Mouse (Mus musculus) hindbrain, postnatal 0 days (tissue): Measurements from ENCODE around the gene Ubap2. TPM values are rescaled to one million over a fixed set of nuclear protein-coding genes. Genes with fewer than 3 reads are reported as not detected.

ENCODE experiments used
- ATAC-seq: fragments of 200-750 bp; cut with Nextera tagmentation; 2 replicates; pipeline ENCODE4 v1.8.0; 2017; ENCODE audit warnings: mild to moderate bottlenecking, moderate TSS enrichment, moderate library complexity
- DNase-seq: peaks from one replicate; pipeline ENCODE4 v3.0.0-alpha.2; 2015; ENCODE audit warnings: low spot score
- H3K27ac ChIP-seq: fragments of 300-500 bp; sonication (generic); 2 replicates; pipeline ENCODE4 v1.5.1; 2014; ENCODE audit warnings: mild to moderate bottlenecking
- H3K27me3 ChIP-seq: fragments of 300-500 bp; sonication (generic); 2 replicates; pipeline ENCODE4 v1.6.1; 2014; ENCODE audit warnings: low read length, mixed read lengths; ENCODE audit not compliant: insufficient read depth
- H3K36me3 ChIP-seq: fragments of 300-500 bp; sonication (generic); 2 replicates; pipeline ENCODE4 v1.6.1; 2014; ENCODE audit warnings: low read length, mixed read lengths; ENCODE audit not compliant: insufficient read depth
- H3K4me1 ChIP-seq: fragments of 300-500 bp; sonication (generic); 2 replicates; pipeline ENCODE4 v1.6.1; 2014; ENCODE audit warnings: antibody characterized with exemption, low read length, mixed read lengths; ENCODE audit not compliant: insufficient read depth
- H3K4me2 ChIP-seq: fragments of 300-500 bp; sonication (generic); 2 replicates; pipeline ENCODE4 v1.6.1; 2014; ENCODE audit warnings: low read depth, mild to moderate bottlenecking, low read length, moderate library complexity, mixed read lengths
- H3K4me3 ChIP-seq: fragments of 300-500 bp; sonication (generic); 2 replicates; pipeline ENCODE4 v1.5.1; 2014; ENCODE audit warnings: low read length
- H3K9ac ChIP-seq: fragments of 300-500 bp; sonication (generic); replicated peaks from 2 replicates; pipeline ENCODE4 v1.6.1; 2014; ENCODE audit warnings: mild to moderate bottlenecking, low read length, moderate library complexity, mixed read lengths
- H3K9me3 ChIP-seq: fragments of 300-500 bp; sonication (generic); 2 replicates; pipeline ENCODE4 v1.6.1; 2016; ENCODE audit warnings: low read length, mixed read lengths
- CTCF ChIP-seq: IDR thresholded peaks from 2 replicates; pipeline ENCODE4 v1.5.1; 2016; ENCODE audit warnings: antibody characterized with exemption, control low read depth, low read depth
- WGBS: fragments of 180-500 bp; shearing (Covaris S2); extraction: QIAGEN DNeasy Blood & Tissue Kit; methylation state at CpG from one replicate; pipeline ENCODE4 v1.1.7; 2014; 5-methylcytosine and 5-hydroxymethylcytosine counted together
- polyA plus RNA-seq: library from polyadenylated mRNA; unstranded; fragments of >200 nt; fragmentation: Nextera tagmentation; extraction: Ambion mirVana; gene quantifications from 2 replicates; pipeline ENCODE4 v1.2.1, GENCODE M21; 2015
- total RNA-seq: library from RNA; depleted of rRNA; stranded (reverse); fragments of >200 nt; gene quantifications from 2 replicates; pipeline ENCODE4 v1.2.3, GENCODE M21; 2014

Ubap2 gene
- total and polyA plus RNA-seq, 2 experiments from 2014 or later = 31.0 to 33.8 TPM

DNA sequence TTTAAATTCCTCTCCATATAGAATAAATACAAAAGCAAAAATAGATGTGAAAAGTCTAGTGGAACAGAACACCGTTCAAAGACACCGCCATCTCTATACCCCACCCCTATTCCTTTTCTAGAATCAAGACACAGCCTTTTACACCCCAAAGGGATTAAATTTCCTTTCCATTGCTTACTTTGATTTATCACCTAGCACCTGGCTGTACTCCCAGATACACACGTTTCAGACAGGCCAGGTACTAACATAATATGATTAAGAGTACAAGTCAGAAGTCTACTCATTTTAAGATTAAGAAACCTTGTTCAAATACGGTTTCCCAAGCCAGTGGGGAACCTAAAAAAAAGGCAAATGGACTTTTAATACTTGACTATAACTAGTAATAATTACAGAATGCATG, 8.6 kb downstream of the Ubap2 start:
- Histone ChIP-seq H3K27me3 (no peaks in the 10 kb centered on the region), H3K4me1 (no peaks in the 10 kb centered on the region), H3K9me3 (no peaks in the 10 kb centered on the region), H3K9ac (no peak overlapping the region), H3K27ac (no peak overlapping the region), H3K4me3 (no peak overlapping the region), H3K36me3 (0 out of 2 replicates have a peak, but pooled peaks cover 3% of the 10 kb centered on the region), H3K4me2 (no peak overlapping the region)
- ATAC-seq (no peak), DNase-seq (no peak)
- TF ChIP-seq CTCF = no peak
- WGBS = 84% methylated on average over 4 of the region's 4 CpGs

DNA sequence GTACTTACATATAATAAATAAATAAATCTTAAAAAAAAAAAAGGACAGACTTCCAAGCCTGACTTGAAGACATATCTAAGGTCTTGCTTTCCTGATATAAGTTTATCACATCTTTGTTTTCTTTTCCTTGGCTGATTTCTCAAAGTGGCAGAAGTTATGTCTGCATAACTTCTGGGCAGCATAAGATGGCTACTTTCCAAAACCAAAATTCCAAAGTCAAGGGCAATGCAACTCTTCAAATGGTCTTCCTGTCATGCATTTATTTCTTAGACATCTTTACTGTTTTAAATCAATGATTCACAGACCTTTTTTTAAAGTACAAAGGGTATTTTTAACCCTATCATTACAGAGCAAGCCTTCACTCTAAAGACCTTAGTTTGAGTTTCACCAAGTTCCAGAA, 14.3 kb downstream of the Ubap2 start:
- DNase-seq = no peak
- no peak overlapping the region for H3K27ac ChIP-seq
- no peaks in the 10 kb centered on the region for H3K4me1 ChIP-seq
- no peak for ATAC-seq
- no peaks in the 10 kb centered on the region for H3K9me3 ChIP-seq
- no peak for TF ChIP-seq CTCF
- no peaks in the 10 kb centered on the region for H3K27me3 ChIP-seq
- H3K4me2 ChIP-seq = no peak overlapping the region
- no peak overlapping the region for H3K4me3 ChIP-seq
- no peak overlapping the region for H3K9ac ChIP-seq
- H3K36me3 ChIP-seq = 0 out of 2 replicates have a peak, but pooled peaks cover 3% of the 10 kb centered on the region

DNA sequence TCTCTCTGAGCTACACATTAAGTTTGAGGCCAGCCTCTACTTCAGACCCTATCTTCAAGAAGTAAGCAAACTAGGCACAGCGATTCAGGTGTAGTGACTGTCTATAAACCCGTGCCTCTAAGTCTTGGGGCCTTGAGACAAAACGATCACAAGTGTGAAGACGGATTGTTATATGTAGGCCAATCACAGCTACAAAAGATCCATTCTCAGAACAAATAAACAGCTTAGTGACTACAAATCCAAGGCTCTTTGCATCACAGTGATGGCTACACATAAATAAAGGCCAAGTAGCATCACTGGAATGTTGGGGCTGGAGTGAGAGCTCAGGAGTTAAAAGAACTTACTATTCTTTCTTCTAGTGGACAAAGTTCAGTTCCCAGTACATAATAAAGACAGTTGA, 15.9 kb downstream of the Ubap2 start:
- TF ChIP-seq CTCF = no peak
- Histone ChIP-seq H3K9ac (no peak overlapping the region), H3K27me3 (no peaks in the 10 kb centered on the region), H3K4me3 (no peak overlapping the region), H3K4me1 (no peaks in the 10 kb centered on the region), H3K27ac (no peak overlapping the region), H3K4me2 (no peak overlapping the region), H3K9me3 (no peaks in the 10 kb centered on the region), H3K36me3 (0 out of 2 replicates have a peak, but pooled peaks cover 3% of the 10 kb centered on the region)
- DNase-seq (no peak), ATAC-seq (no peak)
- 89% methylated on average over 4 of the region's 4 CpGs for WGBS

GRCm38 (mm10) chr4:41257752-41258151, 17.2 kb downstream of the Ubap2 start:
- H3K36me3 ChIP-seq = 0 out of 2 replicates have a peak, but pooled peaks cover 2% of the 10 kb centered on the region
- 96% methylated on average over 1 of the region's 1 CpGs for WGBS
- DNase-seq (no peak), ATAC-seq (no peak)
- no peaks in the 10 kb centered on the region for H3K9me3 ChIP-seq
- no peaks in the 10 kb centered on the region for H3K27me3 ChIP-seq
- H3K4me3 ChIP-seq = no peak overlapping the region
- no peak overlapping the region for H3K4me2 ChIP-seq
- H3K9ac ChIP-seq = no peak overlapping the region
- no peak overlapping the region for H3K27ac ChIP-seq
- no peaks in the 10 kb centered on the region for H3K4me1 ChIP-seq
- no peak for TF ChIP-seq CTCF

DNA sequence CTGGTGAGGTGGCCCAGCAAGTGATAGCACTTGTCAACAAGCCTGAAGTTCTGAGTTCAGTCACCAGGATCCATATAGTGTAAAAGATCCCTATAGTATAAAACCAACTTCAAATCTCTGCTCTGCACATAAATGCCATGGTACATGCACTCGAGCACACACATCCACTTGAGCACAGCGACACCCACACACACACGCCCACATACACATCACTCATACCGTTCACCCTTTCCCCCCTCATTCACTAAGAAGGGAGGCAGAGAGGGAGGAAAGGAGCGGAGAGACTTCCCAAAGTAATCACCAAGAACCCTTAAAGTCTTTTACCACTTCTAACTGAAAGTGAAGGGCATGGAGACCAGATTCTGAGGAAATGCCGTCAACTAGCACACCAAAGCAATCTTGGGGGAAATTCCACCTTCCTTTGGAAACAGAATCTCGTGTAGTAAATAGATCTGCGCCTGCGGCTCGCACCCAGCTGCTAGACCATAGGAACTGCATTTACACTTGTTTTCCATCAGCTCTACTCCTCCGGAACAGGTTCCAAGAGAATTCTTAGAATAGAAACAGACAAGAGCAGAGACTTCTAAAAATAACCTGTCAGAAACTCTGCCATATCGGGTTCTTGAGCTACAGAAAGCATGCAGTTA, 19.3 kb downstream of the Ubap2 start:
- no peak for ATAC-seq
- H3K4me2 ChIP-seq = no peak overlapping the region
- H3K4me1 ChIP-seq = no peaks in the 10 kb centered on the region
- no peak overlapping the region for H3K27ac ChIP-seq
- 87% methylated on average over 12 of the region's 12 CpGs for WGBS
- no peak overlapping the region for H3K9ac ChIP-seq
- H3K27me3 ChIP-seq = no peaks in the 10 kb centered on the region
- no peaks in the 10 kb centered on the region for H3K9me3 ChIP-seq
- DNase-seq = no peak
- TF ChIP-seq CTCF = no peak
- H3K36me3 ChIP-seq = no peaks in the 10 kb centered on the region
- H3K4me3 ChIP-seq = no peak overlapping the region

GRCm38 (mm10) chr4:41253756-41254155, 21.2 kb downstream of the Ubap2 start:
- DNase-seq (no peak), ATAC-seq (no peak)
- no peaks in the 10 kb centered on the region for H3K9me3 ChIP-seq
- no peak overlapping the region for H3K27ac ChIP-seq
- no peak for TF ChIP-seq CTCF
- no peak overlapping the region for H3K9ac ChIP-seq
- no peak overlapping the region for H3K4me3 ChIP-seq
- H3K4me1 ChIP-seq = no peaks in the 10 kb centered on the region
- WGBS = 87% methylated on average over 2 of the region's 2 CpGs
- H3K36me3 ChIP-seq = no peaks in the 10 kb centered on the region
- H3K4me2 ChIP-seq = no peak overlapping the region
- no peaks in the 10 kb centered on the region for H3K27me3 ChIP-seq

DNA sequence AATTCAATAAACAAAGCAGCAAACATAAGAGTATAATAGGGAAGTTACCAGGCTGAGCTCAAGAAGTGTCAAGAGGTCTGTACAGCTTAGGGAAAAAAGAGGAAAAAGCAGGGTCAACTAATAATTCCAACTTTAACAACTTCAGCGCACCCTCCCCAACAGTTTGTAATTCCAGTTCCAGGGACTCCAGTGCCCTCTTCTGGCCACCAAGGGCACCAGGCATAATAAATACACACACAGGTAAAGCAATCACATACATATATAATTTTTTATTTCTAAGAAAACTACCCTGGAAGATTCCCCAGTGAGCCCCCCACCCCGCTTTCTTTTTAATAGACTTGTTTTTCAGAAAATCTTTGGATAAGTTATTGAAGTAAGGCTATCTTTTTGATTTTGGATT, 29.5 kb downstream of the Ubap2 start:
- Histone ChIP-seq H3K4me1 (no peaks in the 10 kb centered on the region), H3K9me3 (no peaks in the 10 kb centered on the region), H3K4me2 (no peak overlapping the region), H3K36me3 (peaks cover 4% of the 10 kb centered on the region), H3K4me3 (no peak overlapping the region), H3K9ac (no peak overlapping the region), H3K27ac (no peak overlapping the region), H3K27me3 (no peaks in the 10 kb centered on the region)
- peak; percentile 41 for TF ChIP-seq CTCF
- WGBS = 100% methylated on average over 2 of the region's 2 CpGs
- DNase-seq (no peak), ATAC-seq (no peak)
